Mouse (Mus musculus) liver, embryonic 14.5 days (tissue): ENCODE measurements at regions not wholly inside any gene's neighbourhood (a gene's known extent, or its start where the extent isn't known, plus 50 kb on each side); places are given as distances from the start of the nearest gene placed in this dataset.

Experiments
- CTCF ChIP-seq: IDR thresholded peaks from 2 replicates; pipeline ENCODE4 v1.5.1; 2016; ENCODE audit warnings: antibody characterized with exemption, low read depth, control low read depth
- EP300 ChIP-seq: IDR thresholded peaks from 2 replicates; pipeline ENCODE4 v1.6.1; 2016; ENCODE audit warnings: antibody characterized with exemption, low read depth

GRCm38 (mm10) chr1:83853996-83854395, 446.0 kb upstream of the Sphkap start:
- TF ChIP-seq EP300 (no peak), CTCF (no peak)
